Mouse (Mus musculus): ENCODE measurements around the gene Tnks1bp1.

The Tnks1bp1 gene

DNA sequence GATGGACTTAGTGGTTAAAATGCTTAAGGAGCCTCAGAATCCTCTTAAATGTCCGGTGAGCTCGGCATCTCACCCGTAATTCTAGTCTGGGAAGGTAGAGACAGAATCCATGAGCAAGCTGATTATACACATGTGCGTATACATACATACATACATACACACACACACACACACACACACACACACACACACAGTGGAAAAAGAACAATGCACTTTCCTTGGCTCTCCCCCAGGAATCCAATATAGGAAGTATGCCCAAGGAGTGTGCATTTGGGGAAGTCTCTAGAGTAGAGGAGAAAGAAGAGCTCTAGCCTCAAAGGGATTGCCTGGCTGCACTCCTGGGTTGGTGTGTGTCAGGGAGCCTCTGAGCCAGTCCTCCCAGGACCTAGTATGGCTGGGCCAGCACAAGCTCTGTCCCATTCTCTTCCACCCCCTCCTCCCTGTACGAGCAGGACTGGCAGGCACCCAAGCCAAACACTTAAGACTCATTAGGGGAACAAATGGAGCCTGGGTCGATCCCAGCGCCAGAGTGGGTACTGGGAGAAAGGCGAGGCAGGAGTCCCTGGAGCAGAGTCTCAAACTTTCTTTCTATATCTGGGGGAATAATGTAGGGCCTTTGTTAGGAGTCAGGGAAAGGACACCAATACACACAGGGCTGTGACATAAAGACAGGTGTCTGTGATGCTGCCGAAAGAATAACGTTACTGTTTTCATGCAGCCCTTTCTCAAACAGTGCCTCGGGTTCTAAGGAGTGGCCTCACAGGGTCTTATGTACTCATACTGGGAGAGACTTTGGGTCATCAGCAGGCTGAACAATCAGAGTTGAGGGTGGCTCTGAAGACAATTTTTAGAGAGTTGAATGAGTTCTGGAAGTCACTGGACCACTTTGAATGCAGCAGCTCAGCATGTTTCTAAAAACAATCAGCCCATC is 41.2 kb downstream of the Tnks1bp1 start:
- DNase-seq (ENCODE audit: low read depth, low spot score) = no peak

DNA sequence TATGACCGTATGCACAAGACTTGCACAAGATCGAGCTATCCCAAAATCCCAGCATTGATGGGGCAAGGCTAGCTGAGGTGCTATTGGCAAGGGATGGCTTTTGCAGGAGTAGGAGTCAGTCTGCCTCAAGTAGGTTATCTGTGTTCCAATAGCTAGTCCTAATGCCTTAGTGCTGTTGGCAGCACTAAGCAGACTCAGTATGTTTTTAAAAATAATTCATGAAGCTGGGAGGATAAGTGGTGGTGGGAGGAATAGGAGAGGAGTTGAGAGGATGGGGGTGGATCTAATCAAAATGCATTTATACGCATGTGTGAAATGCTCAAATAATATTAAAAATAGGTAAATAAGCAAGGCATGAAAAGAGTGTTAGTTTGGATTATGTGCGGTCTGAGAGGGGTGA is 43.5 kb downstream of the Tnks1bp1 start:
- DNase-seq (ENCODE audit: low read depth, low spot score) = no peak

DNA sequence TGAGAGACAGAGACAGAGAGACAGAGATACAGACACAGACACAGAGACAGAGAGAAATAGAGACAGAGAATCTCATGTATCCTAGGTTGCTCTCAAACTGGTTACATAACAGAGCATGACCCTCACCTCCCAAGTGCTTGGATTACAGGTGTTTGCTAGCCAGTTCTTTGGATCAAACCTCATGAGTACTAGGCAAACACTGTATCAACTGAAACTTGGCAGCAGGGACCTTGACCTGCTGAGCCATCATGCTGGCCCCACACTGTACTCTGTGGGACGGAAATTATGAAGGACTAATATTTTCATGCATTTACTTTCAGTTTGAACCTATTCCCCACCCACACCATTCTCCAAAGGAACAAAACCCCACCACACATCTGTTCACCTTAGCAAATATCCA is 45.6 kb downstream of the Tnks1bp1 start:
- DNase-seq (ENCODE audit: low read depth, low spot score) = no peak

DNA sequence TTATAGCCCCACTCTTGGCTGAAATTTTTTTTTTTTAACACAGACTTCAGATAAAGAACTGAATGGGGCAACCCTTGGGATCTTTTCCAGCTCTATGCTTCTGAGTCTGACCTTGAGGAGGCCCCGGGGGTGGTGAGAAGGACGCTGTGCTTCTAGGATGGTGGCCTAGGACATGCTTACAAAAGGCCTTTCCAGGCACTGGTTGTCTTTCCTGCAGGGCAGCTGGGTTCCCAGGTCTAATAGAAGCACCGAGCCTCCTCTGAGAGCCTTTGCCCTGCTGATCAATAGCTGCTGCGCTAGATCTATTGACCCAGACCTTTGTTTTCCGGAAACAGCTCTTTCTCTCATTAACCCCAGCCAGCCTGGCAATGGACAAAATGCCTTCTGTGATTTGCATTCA is 48.1 kb downstream of the Tnks1bp1 start:
- DNase-seq (ENCODE audit: low read depth, low spot score) = no peak

DNA sequence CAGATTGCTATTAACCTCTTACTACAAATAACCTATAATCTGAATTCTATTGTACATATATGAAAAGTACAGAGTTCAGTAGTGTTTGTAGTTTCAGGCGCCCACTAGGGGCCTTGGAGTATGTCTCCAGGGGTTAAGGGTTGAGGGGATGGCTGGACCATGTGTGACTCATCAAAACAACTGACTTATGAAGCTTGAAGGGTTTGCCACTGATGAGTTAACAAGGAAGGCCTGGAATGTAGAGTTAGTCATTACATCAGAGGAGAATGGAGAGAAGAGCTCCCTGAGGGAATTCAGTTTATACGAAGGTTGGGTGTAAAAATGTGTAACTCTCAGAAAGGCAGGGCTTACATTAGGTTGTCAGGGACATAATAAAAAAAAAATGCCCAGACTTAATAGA is 50.2 kb downstream of the Tnks1bp1 start:
- no peak for DNase-seq (ENCODE audit: low read depth, low spot score)

DNA sequence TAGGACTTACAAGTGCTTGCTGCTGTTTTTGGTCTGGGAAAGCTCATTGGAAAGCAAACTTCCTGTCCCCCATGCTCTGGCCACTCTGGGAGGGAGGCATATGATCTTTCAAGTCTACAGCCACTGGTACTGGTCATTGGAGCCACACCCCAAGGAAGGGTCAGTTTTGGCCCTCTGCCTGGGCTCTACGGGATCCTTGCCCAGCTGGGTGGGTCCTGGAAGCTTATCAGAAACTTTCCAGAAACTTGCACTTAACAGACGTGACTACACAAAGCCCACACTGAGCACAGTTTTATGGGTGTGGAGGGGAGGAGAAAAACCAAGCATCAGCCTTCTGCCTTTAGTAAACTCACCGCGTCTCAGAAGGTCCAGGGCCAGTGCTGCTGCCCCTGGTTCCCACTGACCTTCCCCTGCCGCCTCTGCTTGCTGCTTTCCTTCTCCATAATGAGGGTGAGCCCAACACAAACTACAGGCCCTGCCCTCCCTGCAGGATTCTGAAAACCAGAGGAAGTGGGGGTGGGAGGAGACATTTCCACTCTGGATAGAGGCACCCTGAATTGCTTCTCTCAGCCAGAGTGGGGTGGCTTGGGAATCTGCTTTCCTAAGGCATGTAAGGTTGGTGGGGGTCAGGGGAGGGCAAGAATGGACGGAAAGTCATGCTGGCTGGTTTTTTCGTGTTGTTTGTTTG is 51.1 kb downstream of the Tnks1bp1 start:
- no peak for DNase-seq (ENCODE audit: low read depth, low spot score)

DNA sequence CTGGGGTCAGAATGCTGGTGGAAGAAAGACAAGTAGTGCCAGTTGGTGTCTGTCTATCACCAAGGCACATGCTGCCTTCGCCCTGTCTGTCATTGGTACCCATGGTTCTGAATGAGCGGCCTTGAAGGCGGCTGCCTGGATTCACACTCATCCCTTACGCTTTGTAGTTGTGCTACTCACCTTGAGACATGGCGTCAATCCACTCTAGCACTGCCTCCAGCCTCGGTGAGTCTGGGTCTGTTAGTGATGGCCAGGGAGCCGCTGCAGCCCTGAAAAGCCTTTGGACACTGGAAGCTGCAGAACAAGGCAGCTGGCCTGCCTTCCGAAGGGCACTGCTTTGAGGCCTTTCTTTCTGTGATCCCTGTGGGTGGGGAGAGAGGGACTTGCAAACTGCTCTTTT is 55.4 kb downstream of the Tnks1bp1 start:
- no peak for DNase-seq (ENCODE audit: low read depth, low spot score)

DNA sequence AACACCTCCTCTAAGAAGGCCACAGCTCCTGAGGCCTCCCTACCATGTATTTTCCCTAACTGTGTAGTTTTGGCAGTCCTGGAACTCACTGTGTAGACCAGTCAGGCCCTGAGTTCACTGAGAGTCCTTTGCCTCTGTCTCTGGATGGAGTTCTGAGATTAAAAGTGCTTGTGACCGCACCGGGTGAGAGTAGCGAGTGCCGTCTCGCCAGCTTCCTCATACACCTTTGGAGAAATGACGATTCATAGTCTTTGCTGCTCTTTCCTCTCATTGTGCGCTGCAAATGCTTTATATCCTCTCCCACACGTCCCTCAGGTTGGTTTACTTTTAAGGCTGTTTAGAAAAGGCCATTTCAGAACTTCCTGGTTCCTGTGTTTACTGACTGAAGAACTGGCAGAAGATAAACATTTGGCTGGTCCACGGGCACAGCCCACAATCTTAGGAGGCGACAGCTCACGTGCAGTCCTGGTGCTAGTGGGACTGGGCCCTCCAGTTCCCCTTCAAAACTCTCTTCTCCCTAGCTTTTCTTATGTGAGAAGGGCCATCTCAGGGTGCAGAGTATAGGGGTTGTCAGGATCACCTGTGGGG is 57.7 kb downstream of the Tnks1bp1 start:
- DNase-seq (ENCODE audit: low read depth, low spot score) = no peak

DNA sequence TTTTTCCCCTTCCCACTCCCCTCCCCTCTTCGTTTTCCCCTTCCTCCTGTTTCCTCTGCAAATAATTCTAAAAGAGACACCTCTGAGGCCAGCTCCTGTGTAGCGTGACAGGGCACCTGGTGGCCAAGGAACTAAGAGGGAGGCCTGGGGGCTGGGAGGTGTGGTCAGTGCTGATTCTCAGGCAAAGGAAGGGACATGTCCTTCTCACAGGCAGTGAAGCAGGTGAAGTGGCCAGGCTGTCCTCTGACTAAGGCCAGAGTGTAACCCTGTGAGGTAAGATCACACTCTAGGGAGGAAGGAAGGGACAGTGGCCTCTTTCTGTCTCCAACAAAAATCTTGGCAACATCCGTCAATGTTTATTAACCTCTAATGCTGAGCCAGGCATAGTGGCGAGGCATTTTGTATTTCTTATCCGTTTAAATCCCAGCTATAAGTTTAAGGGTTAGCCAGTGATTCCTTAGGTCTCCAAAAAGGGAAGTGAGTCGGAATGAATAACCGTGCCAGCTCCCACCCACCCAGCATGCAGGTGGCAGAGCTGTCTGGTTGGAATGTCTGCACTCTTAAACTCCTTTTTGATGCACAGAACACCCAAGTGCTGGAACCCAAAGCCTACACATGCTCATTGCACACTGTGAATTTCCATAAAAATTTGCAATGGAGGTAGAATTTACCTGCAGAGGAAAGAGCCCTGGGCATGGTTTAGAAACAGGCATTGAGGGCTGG is 58.4 kb downstream of the Tnks1bp1 start:
- DNase-seq (ENCODE audit: low read depth, low spot score) = no peak

DNA sequence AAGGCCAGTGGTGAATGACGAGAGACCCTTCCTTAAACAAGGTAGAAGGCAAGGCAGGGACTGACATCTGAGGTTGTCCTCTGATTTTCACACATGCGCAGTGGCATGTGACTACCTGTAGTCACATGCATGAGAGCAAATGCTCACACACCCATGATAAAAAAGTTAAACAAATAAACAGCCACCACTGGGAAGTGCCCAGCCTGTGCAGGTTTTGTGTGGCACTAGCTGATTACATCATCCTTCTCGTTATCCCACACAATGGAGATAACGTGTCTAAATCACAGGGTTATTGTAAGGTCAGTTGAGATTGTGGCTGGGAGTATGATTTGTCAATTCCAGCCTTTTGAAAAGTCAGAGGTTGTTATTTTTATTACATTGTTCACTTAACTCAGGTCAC is 59.1 kb downstream of the Tnks1bp1 start:
- DNase-seq (ENCODE audit: low read depth, low spot score) = no peak

DNA sequence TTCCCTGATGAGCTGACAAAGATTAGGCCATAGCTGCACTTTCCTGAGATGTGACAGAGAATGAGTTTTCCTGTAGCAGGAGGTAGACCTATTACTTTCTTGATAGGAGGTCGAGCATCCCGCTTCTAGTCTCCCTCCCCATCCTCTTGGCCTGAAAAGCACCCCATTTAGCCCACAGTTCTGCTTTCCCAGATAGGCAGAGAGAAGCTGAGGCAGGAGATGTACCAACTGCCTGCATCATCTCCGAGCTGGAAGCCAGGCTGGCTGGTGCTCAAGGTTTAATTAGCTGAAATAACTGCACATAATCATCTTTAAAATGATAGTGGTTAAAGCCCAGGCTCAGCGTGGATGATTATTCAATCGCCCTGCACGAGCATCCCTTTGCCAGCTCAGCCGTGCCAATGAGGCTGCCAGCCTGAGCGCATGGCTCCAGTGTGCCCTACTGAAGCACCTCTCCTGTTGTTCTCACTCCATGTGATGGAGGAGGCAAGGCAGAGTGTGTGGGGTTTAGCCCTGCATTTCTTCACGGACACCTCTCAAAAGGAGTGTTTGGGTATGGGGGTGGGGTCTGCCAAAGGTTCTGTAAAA is 62.6 kb downstream of the Tnks1bp1 start:
- DNase-seq (ENCODE audit: low read depth, low spot score) = no peak

Data from embryo, embryonic 11.5 days (tissue).